Mouse (Mus musculus) E14TG2a.4 (cell line): ENCODE data around the gene Hdac9.

Experiments
- CTCF ChIP-seq: conservative IDR thresholded peaks from 2 replicates; pipeline ENCODE4 v1.5.1; 2014; ENCODE audit warnings: low read length
- NANOG ChIP-seq: IDR thresholded peaks from 2 replicates; pipeline ENCODE4 v1.6.1; 2014; ENCODE audit warnings: borderline replicate concordance, low read length, mixed read lengths
- POU5F1 ChIP-seq: IDR thresholded peaks from 2 replicates; pipeline ENCODE4 v1.6.1; 2014; ENCODE audit warnings: low read length, borderline replicate concordance

- TF ChIP-seq CTCF (no peak), POU5F1 (no peak), NANOG (no peak)
These were observed 538.3 kb downstream of the Hdac9 start for GRCm38 (mm10) chr12:34378637-34379036.
